Mouse (Mus musculus) midbrain, embryonic 15.5 days (tissue): ENCODE results near the gene Plekhg2. TPM values are rescaled to one million over a fixed set of nuclear protein-coding genes. Genes with fewer than 3 reads are reported as not detected.

Source experiments
- ATAC-seq: fragments of 200-750 bp; cut with Nextera tagmentation; replicated peaks from 2 replicates; pipeline ENCODE4 v1.8.0; 2017; ENCODE audit warnings: moderate TSS enrichment
- H3K27ac ChIP-seq: fragments of 300-500 bp; sonication (generic); 2 replicates; pipeline ENCODE4 v1.5.1; 2015; ENCODE audit warnings: mild to moderate bottlenecking, inconsistent platforms
- H3K27me3 ChIP-seq: fragments of 300-500 bp; sonication (generic); replicated peaks from 2 replicates; pipeline ENCODE4 v1.6.1; 2015; ENCODE audit warnings: inconsistent platforms
- H3K36me3 ChIP-seq: fragments of 300-500 bp; sonication (generic); replicated peaks from 2 replicates; pipeline ENCODE4 v1.6.1; 2015; ENCODE audit warnings: inconsistent platforms
- H3K4me1 ChIP-seq: fragments of 300-500 bp; sonication (generic); 2 replicates; pipeline ENCODE4 v1.6.1; 2015; ENCODE audit warnings: inconsistent platforms
- H3K4me2 ChIP-seq: fragments of 300-500 bp; sonication (generic); 2 replicates; pipeline ENCODE4 v1.6.1; 2015; ENCODE audit warnings: inconsistent platforms, mild to moderate bottlenecking, moderate library complexity
- H3K4me3 ChIP-seq: fragments of 300-500 bp; sonication (generic); 2 replicates; pipeline ENCODE4 v1.5.1; 2015; ENCODE audit warnings: mild to moderate bottlenecking, inconsistent platforms
- H3K9ac ChIP-seq: fragments of 300-500 bp; sonication (generic); 2 replicates; pipeline ENCODE4 v1.6.1; 2015; ENCODE audit warnings: mild to moderate bottlenecking, inconsistent platforms
- H3K9me3 ChIP-seq: fragments of 300-500 bp; sonication (generic); 2 replicates; pipeline ENCODE4 v1.6.1; 2016; ENCODE audit warnings: inconsistent platforms
- WGBS: fragments of 180-500 bp; shearing (Covaris S2); methylation state at CpG from one replicate; pipeline ENCODE4 v1.1.7; 2015; ENCODE audit warnings: mixed read lengths; 5-methylcytosine and 5-hydroxymethylcytosine counted together
- polyA plus RNA-seq: library from polyadenylated mRNA; unstranded; fragments of >200 nt; fragmentation: Nextera tagmentation; extraction: Ambion mirVana; gene quantifications from 2 replicates; pipeline ENCODE4 v1.2.1, GENCODE M21; 2015

Gene Plekhg2
- polyA plus RNA-seq, 1 experiment from 2014 or later: 28.8 TPM

DNA sequence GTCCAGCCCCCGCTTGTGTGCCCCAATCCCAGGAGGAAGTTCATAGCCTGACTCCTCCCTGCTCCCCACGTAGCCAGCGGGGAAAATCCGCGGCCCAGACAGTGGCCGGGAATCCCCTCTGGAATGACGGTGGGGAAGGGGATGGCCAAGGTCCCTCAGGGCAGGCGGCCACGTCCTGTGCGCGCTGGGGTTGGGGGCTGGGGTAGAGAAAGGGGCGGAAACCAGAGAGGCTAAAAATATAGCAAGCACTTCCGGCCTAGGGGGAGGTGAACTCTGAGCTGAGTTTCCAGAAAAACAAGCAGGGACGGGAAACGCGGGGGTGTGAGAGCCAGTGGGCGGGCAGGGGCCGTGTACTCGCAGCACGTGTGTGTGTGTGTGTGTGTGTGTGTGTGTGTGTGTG lies 9.5 kb upstream of the Plekhg2 start:
- H3K4me2 ChIP-seq: peak overlapping the region; percentile 44
- no peak for ATAC-seq
- H3K27ac ChIP-seq: peak overlapping the region; percentile 62
- 8% methylated on average over 17 of the region's 20 CpGs for WGBS
- H3K9ac ChIP-seq: peak overlapping the region; percentile 31; the same call in 1 of the 2 replicates
- H3K4me3 ChIP-seq: peak overlapping the region; percentile 13; the same call in 1 of the 2 replicates
- no peaks in the 10 kb centered on the region for H3K27me3 ChIP-seq
- 0 out of 2 replicates have a peak, but pooled peaks cover 3% of the 10 kb centered on the region for H3K36me3 ChIP-seq
- H3K4me1 ChIP-seq: peaks cover 30% of the 10 kb centered on the region
- no peaks in the 10 kb centered on the region for H3K9me3 ChIP-seq

- Histone ChIP-seq H3K36me3 (0 out of 2 replicates have a peak, but pooled peaks cover 3% of the 10 kb centered on the region), H3K4me3 (peak overlapping the region; percentile 13; the same call in 1 of the 2 replicates), H3K9me3 (no peaks in the 10 kb centered on the region), H3K9ac (peak overlapping the region; percentile 19; the same call in 1 of the 2 replicates), H3K27me3 (no peaks in the 10 kb centered on the region), H3K4me1 (peaks cover 34% of the 10 kb centered on the region), H3K27ac (peak overlapping the region; percentile 62), H3K4me2 (peak overlapping the region; percentile 44)
- WGBS: 4% methylated on average over 30 of the region's 30 CpGs
- no peak for ATAC-seq
These were observed 8.8 kb upstream of the Plekhg2 start for GRCm38 (mm10) chr7:28381017-28381790.

DNA sequence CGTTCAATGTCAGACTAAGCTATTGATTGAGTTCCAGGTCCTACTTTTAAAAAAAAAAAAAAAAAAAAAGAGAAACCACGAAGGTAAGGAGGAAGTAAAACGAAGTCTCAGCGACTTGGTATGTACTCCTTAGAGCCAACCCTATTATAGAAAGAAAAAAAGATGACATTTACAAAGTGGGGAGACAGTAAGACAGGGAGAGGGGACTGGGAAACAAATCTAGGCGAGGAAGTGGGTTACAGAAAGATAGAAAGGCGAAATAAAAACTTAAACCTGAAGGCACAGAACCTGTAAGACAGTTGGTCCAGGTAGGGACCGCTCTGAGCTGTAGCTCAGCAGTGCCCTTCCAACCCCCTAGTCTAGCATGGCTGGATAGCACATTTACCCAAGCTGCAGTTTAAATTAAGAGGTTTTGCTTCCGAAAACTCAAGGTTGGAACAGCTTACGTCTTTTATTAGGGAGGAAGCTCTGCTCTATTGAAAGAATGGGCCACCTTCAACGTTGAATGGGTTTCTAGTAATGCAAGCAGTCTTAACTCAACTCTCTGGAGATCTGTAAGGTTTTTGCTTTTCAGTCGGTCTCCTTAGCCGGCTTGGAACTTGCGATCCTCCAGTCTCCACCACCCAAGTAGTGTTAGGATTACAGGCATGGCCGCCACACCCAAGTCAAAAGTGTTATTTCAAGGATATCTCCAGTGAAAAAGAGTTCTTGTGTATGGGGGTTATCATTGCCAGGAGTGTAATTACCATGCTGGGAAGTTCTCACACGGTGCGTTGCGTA lies 8.0 kb upstream of the Plekhg2 start, which contains the start of gene Zfp36:
Gene Zfp36 (minus strand): TSS at position 17 of the 780 bp plus-strand sequence.
- Histone ChIP-seq H3K4me3 (peak within 1 kb of the TSS; percentile 43), H3K27me3 (no peaks in the 10 kb centered on the region), H3K36me3 (0 out of 2 replicates have a peak, but pooled peaks cover 3% of the 10 kb centered on the region), H3K27ac (peak within 1 kb of the TSS; percentile 62), H3K9ac (peak within 1 kb of the TSS; percentile 52), H3K9me3 (no peaks in the 10 kb centered on the region), H3K4me2 (peak within 1 kb of the TSS; percentile 58), H3K4me1 (peaks cover 42% of the 10 kb centered on the region)
- ATAC-seq: no peak
- 57% methylated on average over 17 of the region's 17 CpGs for WGBS

DNA sequence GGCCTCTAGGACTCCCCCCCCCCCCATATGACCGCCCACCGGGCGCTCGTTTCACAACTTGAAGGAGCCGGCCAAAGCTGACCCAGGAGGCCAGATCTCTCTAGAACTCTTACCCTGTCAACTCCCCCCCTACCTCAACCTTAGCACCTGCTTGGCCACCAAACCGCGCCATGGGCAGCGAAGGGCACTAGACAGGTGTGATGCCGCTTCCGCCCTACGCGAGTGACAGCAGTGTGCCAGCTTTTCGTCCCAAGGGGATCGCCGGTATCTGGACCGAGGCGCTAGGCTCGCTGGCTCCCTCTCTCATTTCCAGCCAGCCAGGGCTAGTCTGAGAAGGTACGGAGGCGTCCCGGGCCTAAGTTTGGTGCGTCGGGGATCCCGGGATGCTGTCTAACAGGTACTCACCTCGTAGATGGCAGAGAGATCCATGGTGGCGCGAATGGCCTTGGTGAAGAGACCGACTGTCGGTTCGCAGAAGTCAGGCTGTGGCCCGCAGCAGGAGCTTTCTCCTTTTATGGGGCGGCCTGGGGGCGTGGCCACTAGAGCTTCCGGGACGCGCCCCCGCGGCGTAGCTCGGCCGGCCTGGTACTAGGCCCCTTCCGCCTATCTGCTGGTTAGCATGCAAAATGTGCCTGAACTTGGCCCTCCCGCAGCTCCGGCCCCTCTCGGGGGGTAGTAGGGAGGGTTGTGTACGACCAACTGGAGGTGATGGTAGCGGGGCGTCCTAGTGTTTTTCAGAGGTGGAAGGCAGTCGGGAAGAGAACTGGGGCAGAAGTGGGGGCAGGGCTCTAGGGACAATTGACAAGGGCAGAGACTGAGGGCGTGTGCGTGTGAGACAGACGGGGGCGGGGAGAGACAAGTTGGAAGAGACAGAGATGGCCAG lies 6.6 kb upstream of the Plekhg2 start:
- H3K36me3 ChIP-seq: no peaks in the 10 kb centered on the region
- peak overlapping the region; percentile 43 for H3K4me3 ChIP-seq
- 0 out of 2 replicates have a peak, but pooled peaks have one; percentile 31 for ATAC-seq
- peak overlapping the region; percentile 55 for H3K27ac ChIP-seq
- H3K27me3 ChIP-seq: no peaks in the 10 kb centered on the region
- WGBS: 1% methylated on average over 53 of the region's 53 CpGs
- H3K4me1 ChIP-seq: peaks cover 47% of the 10 kb centered on the region
- no peaks in the 10 kb centered on the region for H3K9me3 ChIP-seq
- peak overlapping the region; percentile 52 for H3K9ac ChIP-seq
- peak overlapping the region; percentile 58 for H3K4me2 ChIP-seq

- H3K9me3 ChIP-seq: no peaks in the 10 kb centered on the region
- H3K4me2 ChIP-seq: peak overlapping the region; percentile 58
- H3K36me3 ChIP-seq: no peaks in the 10 kb centered on the region
- H3K27me3 ChIP-seq: no peaks in the 10 kb centered on the region
- peak overlapping the region; percentile 55; the same call in 1 of the 2 replicates for H3K27ac ChIP-seq
- no peak for ATAC-seq
- peaks cover 52% of the 10 kb centered on the region for H3K4me1 ChIP-seq
- peak overlapping the region; percentile 52 for H3K9ac ChIP-seq
- WGBS: 53% methylated on average over 32 of the region's 32 CpGs
- peak overlapping the region; percentile 43 for H3K4me3 ChIP-seq
These were observed 5.8 kb upstream of the Plekhg2 start for GRCm38 (mm10) chr7:28378066-28378690.

DNA sequence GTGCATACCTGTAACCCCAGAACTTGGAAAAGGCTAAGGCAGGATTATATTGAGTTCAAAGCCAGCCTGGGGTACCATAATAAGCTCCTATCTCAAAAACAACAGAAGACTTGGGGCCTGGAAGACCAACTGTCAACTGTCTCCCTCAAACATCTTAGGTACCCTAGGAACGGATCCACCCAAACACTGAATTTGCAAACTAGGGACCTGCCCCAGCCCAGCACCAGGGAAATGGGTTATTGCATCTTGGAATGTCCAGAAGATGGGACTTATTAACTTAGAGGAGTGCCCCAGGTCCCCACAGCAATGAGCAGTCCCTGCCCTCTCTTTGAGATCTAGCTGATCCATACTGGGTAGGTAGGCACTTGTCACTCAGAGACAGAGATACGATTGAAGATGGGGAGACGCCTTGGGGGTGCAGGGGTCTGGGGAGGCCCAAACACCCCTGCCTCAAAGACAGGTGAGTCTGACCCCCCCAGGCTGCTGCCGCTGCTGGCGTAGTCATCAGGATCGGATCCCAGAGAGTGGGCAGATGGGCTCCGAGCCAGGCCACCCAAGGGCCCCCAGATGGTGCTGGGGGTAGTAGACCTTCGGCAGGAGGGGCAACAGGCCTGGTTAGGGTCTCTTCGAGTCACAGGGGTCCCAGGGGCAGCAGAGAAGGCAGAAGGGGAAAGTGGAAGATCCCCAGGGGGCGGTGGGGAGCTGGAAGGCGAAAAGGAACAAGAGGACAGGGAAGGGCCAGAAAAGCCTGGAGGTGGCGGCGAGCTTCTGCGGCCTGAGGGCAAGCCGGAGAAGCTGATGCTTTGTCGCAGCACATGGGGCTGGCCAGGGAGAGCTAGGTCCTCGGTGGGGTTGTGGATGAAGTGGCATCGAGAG lies 5.0 kb upstream of the Plekhg2 start:
- no peak for ATAC-seq
- H3K4me1 ChIP-seq: peaks cover 52% of the 10 kb centered on the region
- H3K4me3 ChIP-seq: no peak overlapping the region
- H3K36me3 ChIP-seq: no peaks in the 10 kb centered on the region
- H3K9ac ChIP-seq: no peak overlapping the region
- WGBS: 74% methylated on average over 18 of the region's 18 CpGs
- H3K9me3 ChIP-seq: no peaks in the 10 kb centered on the region
- no peak overlapping the region for H3K27ac ChIP-seq
- H3K27me3 ChIP-seq: no peaks in the 10 kb centered on the region
- H3K4me2 ChIP-seq: peak overlapping the region; percentile 58

GRCm38 (mm10) chr7:28376011-28376771 lies 3.8 kb upstream of the Plekhg2 start:
- H3K27ac ChIP-seq: peak overlapping the region; percentile 80

DNA sequence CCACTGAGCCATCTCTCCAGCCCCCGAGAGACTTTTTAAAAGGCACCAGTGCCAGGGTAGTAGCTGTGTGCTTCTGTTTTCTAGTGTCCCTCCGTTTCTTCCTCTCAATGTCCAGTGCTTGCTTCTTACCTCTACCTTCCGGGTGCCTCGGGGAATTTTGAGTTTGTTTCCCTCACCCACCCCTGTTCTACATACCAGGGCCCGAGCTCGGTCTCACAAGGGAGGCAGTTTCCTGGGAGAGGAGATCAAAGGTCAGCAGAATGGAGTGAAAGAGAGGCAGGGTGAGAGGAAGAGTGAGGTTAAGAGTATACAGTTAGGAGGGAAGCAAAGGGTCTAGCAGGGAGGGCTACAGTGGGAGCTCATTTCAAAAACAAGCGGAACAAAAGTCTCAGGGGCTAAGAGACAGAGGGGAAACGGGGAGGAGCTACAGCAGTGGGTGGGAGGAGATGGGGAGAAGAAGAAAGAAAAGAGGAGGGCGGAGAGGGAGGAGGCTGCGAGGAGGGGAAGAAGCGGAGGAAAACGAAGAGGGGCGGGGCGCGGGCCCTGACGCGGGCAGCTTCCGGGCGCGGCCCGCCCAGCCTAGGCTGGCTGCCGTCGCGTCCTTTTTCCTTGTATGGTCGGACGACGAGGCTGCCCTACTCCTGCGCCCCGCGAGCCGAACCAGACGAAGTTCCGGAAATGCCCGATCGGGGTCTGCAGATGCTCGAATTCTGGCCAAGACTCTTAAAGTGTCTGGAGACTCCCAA lies 3.0 kb upstream of the Plekhg2 start:
- ATAC-seq: 0 out of 2 replicates have a peak, but pooled peaks have one; percentile 12
- Histone ChIP-seq H3K4me3 (peak overlapping the region; percentile 41), H3K9ac (peak overlapping the region; percentile 46), H3K9me3 (no peaks in the 10 kb centered on the region), H3K36me3 (no peaks in the 10 kb centered on the region), H3K4me1 (peaks cover 54% of the 10 kb centered on the region), H3K4me2 (peak overlapping the region; percentile 68), H3K27ac (peak overlapping the region; percentile 80), H3K27me3 (no peaks in the 10 kb centered on the region)
- WGBS: 1% methylated on average over 34 of the region's 36 CpGs

More at GRCm38 (mm10) chr7:28376011-28376771, 3.8 kb upstream of the Plekhg2 start:
- Histone ChIP-seq H3K4me1 (peaks cover 49% of the 10 kb centered on the region), H3K4me2 (peak overlapping the region; percentile 68), H3K9me3 (no peaks in the 10 kb centered on the region), H3K27me3 (no peaks in the 10 kb centered on the region), H3K4me3 (peak overlapping the region; percentile 41), H3K36me3 (no peaks in the 10 kb centered on the region), H3K9ac (peak overlapping the region; percentile 46)
- no peak for ATAC-seq
- WGBS: 7% methylated on average over 29 of the region's 30 CpGs

DNA sequence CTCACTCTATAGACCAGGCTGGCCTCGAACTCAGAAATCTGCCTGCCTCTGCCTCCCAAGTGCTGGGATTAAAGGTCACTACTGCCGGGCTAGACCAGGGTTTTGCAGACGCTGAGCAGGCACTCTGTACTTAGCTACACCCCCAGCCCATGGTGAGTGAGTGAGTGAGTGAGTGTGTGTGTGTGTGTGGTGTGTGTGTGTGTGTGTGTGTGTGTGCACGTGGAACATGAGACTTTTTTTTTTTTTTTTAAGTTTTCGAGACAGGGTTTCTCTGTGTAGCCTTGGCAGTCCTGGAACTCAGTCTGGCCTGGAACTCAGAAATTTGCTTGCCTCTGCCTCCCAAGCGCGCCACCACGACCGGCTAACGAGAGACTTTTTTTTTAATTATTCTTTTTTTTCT lies 2.2 kb upstream of the Plekhg2 start:
- H3K9ac ChIP-seq: no peak overlapping the region
- no peaks in the 10 kb centered on the region for H3K27me3 ChIP-seq
- H3K4me3 ChIP-seq: no peak overlapping the region
- H3K4me2 ChIP-seq: no peak overlapping the region
- H3K36me3 ChIP-seq: no peaks in the 10 kb centered on the region
- H3K9me3 ChIP-seq: no peaks in the 10 kb centered on the region
- H3K27ac ChIP-seq: no peak overlapping the region
- peaks cover 59% of the 10 kb centered on the region for H3K4me1 ChIP-seq
- ATAC-seq: no peak
- 82% methylated on average over 10 of the region's 10 CpGs for WGBS
